23 mouse cellular contexts compared by ENCODE assay signal in genomic region chr17:56706515-56706914, GRCm38 (mm10). TPM values are rescaled to one million over a fixed set of nuclear protein-coding genes. Genes with fewer than 3 reads are reported as not detected.
"Had no signal": no experiment of that assay in that cellular context is flagged by ENCODE, and none has a peak within 500 bp of the region (broad histone marks: within the 10 kb centered on the region; RNA-seq: fewer than 3 reads in every experiment).

No protein-coding gene starts in this region.

- ATAC-seq: midbrain, embryonic 13.5 days; midbrain, embryonic 16.5 days had no signal

- H3K9ac ChIP-seq: limb, embryonic 12.5 days; limb, embryonic 15.5 days; midbrain, embryonic 13.5 days; neural tube, embryonic 13.5 days; stomach, embryonic 15.5 days had no signal

- DNase-seq: kidney, adult 18-20 months; kidney, adult 9 months; kidney, postnatal 14 days; kidney, postnatal 4 days; left cerebral cortex, postnatal 4 days; lung, adult 2 months; lung, postnatal 14 days; lung, postnatal 4 days; retina, postnatal 1 day; right cerebral cortex, postnatal 25 days; spleen, adult 18-20 months; thymus, postnatal 25 days had no signal

- H3K4me1 ChIP-seq: limb, embryonic 12.5 days; midbrain, embryonic 10.5 days; midbrain, embryonic 13.5 days; neural tube, embryonic 13.5 days; stomach, embryonic 15.5 days had no signal

- H3K4me3 ChIP-seq: limb, embryonic 12.5 days; limb, embryonic 15.5 days; midbrain, embryonic 10.5 days; midbrain, embryonic 13.5 days; myocyte; neural tube, embryonic 13.5 days; stomach, embryonic 15.5 days had no signal

- H3K27ac ChIP-seq: limb, embryonic 12.5 days; limb, embryonic 15.5 days; midbrain, embryonic 10.5 days; midbrain, embryonic 13.5 days; neural tube, embryonic 13.5 days; stomach, embryonic 15.5 days had no signal

- H3K9me3 ChIP-seq: limb, embryonic 12.5 days; limb, embryonic 15.5 days; midbrain, embryonic 10.5 days; midbrain, embryonic 13.5 days; neural tube, embryonic 13.5 days; stomach, embryonic 15.5 days had no signal

- H3K4me2 ChIP-seq: limb, embryonic 12.5 days; limb, embryonic 15.5 days; midbrain, embryonic 13.5 days; neural tube, embryonic 13.5 days; stomach, embryonic 15.5 days had no signal

- H3K27me3 ChIP-seq: limb, embryonic 12.5 days; limb, embryonic 15.5 days; midbrain, embryonic 13.5 days; neural tube, embryonic 13.5 days; stomach, embryonic 15.5 days had no signal

RNA-seq across cellular contexts. Expression of gene Nrtn, which starts 50.8 kb away (rescaled TPM):
- total RNA-seq: megakaryocyte, adult 5-6 weeks; monocyte, adult 5-6 weeks; neutrophil, adult 5-6 weeks had no signal
